Mouse (Mus musculus) myocyte (in vitro differentiated cells): Measurements from ENCODE around the gene Dgkg.

Experiments used
- MAX ChIP-seq: IDR thresholded peaks from one replicate; pipeline ENCODE4 v1.6.1; 2011; ENCODE audit warnings: low read depth, mild to moderate bottlenecking, control low read depth
- MYOD1 ChIP-seq, 3 experiments: IDR thresholded peaks; one replicate each; pipeline ENCODE4 v1.6.1; 2011; ENCODE audit warnings: control low read depth in 2 of 3, low read depth in 2 of 3, mild to moderate bottlenecking in 2 of 3, moderate library complexity in 1 of 3; ENCODE audit not compliant: insufficient read length in 2 of 3, control insufficient read depth in 1 of 3
- POLR2A ChIP-seq: IDR thresholded peaks from one replicate; pipeline ENCODE4 v1.6.1; 2011; ENCODE audit warnings: low read depth, mild to moderate bottlenecking, control low read depth, moderate library complexity; ENCODE audit not compliant: insufficient read length

GRCm38 (mm10) chr16:22501855-22502254 lies 155.2 kb downstream of the Dgkg start:
- no peak for TF ChIP-seq MAX
- TF ChIP-seq POLR2A: no peak
- TF ChIP-seq MYOD1 (IDR thresholded peaks at IDR 0.05; ENCODE audit: control insufficient read depth in 1 of 3, insufficient read length in 2 of 3, low read depth in 2 of 3): no peak
